Mouse (Mus musculus) MN1 (cell line): Measurements from ENCODE around the gene Tex14.
"Not testable (repeated sequence)": the region's sequence is repeated elsewhere in the genome, so short reads cannot be mapped to it uniquely, and the experiment has no call there.

ENCODE experiments used
- DNase-seq: peaks from one replicate; pipeline ENCODE4 v3.0.0-alpha.2; 2016; ENCODE audit warnings: low spot score

The Tex14 gene

GRCm38 (mm10) chr11:87472058-87472457, 67.2 kb downstream of the Tex14 start:
- DNase-seq: peak; percentile 70

DNA sequence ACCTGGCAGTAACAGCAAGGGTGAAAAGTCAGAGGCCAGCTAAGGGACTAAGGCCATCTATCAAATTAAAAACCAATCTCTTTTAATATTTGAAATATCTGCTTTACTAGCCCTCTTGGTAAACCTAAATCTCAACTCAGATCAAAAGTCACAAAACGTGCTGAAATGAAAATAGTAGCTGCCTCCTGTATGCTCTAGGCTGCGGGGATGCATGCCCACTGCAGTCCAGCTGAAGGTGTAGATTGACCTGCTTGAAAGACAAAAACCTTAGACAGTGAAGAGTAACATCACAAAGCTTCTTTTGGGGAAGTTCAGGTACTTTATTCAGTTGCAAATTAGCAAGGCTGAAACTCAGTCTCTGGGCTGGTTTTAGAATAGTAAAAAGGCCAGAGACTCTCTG, 74.3 kb downstream of the Tex14 start:
- not testable (repeated sequence) for DNase-seq

DNA sequence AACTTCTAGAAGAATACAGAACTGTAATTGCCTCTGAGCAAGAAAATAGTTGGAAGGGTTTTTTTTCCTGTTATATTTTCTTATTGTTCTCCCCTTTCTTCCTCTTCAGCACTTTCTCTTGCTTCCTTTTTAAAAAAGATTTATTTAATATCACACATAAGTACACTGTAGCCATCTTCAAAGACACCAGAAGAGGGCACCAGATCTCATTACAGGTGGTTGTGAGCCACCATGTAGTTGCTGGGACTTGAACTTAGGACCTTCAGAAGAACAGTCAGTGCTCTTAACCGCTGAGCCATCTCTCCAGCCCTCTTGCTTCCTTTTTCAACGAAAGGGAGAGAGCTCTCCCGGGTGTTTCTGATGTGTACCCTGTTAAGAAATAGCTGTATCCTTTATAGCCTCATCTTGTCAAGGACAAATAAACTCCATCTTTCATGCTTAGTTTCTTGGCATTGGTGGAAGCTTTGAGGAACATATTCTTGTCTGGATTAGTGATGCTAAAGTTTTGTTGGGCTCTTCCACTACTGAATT, 79.0 kb downstream of the Tex14 start:
- DNase-seq: no peak

GRCm38 (mm10) chr11:87488948-87489347, 84.1 kb downstream of the Tex14 start:
- no peak for DNase-seq

GRCm38 (mm10) chr11:87504690-87505214, 99.9 kb downstream of the Tex14 start:
- DNase-seq: peak; percentile 49

DNA sequence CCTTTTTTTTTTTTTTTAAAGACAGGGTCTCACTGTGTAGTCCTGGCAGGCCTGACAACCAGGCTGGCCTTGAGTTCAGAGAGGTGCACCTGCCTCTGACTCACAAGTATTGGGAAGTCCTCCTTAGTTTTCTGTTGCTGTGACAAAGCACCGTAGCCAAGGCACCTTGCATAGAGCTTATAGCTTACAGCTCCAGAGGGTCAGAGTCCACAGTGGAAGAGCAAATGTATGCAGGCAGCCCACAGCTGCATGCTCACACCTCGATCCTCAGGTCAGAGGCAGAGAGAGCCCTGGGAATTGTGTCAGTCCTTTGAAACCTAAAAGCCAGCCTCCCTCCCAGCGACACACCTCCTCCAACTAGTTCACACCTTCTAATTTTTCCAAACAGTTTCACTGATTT, 101.6 kb downstream of the Tex14 start:
- DNase-seq: no peak

DNA sequence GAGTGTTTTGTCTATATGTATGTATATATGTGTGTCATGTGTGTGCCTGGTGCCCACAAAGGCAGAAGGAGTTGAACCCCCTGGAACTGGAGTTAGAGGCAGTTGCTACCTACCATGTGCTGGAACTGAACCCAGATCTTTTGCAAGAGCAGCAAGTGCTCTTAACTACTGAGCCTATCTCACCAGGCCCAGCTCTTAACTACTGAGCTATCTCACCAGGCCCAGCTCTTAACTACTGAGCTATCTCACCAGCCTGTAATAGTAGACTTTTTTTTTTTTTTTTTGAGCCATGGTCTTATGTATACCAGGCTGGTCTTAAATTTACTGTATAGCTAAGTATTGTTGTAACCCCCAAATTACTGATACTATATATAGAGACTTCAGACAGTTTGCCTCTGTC, 102.2 kb downstream of the Tex14 start:
- no peak for DNase-seq

GRCm38 (mm10) chr11:87519260-87519659, 114.4 kb downstream of the Tex14 start:
- peak; percentile 51 for DNase-seq

- no peak for DNase-seq
Observed at GRCm38 (mm10) chr11:87523466-87523865, 118.6 kb downstream of the Tex14 start.

DNA sequence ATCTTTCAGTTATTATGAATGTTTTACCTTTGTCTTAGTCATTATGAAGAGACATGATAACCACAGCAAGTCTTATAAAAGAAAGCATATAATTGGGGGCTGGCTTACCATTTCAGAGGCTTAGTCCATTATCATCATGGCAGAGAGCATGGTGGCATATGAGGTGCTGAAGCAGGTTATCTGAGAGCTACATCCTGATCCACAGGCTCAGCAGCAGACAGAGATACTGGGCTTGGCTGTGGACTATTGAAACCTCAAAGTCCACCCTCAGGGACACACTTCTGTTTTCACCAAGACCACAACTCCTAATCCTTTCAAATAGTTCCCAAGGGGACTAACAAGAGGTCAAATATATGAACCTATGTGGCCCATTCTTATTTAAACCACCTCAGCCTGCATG, 119.1 kb downstream of the Tex14 start:
- DNase-seq: no peak

GRCm38 (mm10) chr11:87524780-87525179, 119.9 kb downstream of the Tex14 start:
- DNase-seq: no peak

- no peak for DNase-seq
Observed at GRCm38 (mm10) chr11:87527364-87527763, 122.5 kb downstream of the Tex14 start.

DNA sequence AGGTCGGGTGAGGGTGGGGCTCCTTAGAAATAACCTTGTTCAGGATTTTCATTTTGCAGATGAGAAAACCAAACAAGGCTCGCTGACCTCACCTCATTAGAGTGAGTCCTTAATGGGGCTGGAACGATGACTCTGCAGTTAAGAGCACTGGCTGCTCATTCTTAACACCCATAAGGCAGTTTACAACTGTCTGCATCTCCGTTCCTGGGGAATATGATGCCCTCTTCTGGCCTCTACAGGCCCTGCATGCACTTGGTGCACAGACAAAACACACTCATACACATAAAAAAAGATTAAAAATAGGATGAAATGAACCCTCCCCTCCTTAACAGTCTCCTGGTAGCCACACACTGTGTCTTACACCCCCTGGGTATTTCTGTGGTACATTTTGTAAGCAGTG, 123.1 kb downstream of the Tex14 start:
- no peak for DNase-seq

- DNase-seq: no peak
Observed at GRCm38 (mm10) chr11:87531695-87532094, 126.8 kb downstream of the Tex14 start.

GRCm38 (mm10) chr11:87542285-87542684, 137.4 kb downstream of the Tex14 start:
- DNase-seq: no peak

DNA sequence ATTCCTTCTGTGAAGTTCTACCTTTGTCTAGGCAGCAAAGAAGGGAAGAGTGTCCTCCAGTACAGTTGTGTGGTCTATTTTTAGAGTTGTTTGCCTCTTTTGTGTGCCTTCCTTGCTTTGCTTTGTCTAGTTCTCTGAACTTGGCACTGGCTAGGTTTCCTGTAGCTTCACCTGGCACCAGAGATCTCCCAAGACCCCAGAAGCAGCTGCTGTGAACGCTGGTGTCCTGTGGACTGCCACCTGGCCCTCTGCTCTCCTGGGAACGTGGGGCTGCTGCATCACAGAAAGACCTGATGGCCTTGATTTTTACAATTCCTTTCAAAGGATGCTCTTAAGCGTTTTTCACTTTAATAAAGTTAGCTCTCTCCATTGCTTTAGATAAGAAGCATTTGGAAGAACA, 138.0 kb downstream of the Tex14 start:
- DNase-seq: no peak

GRCm38 (mm10) chr11:87553342-87553741, 148.5 kb downstream of the Tex14 start:
- DNase-seq: no peak

GRCm38 (mm10) chr11:87554386-87554785, 149.5 kb downstream of the Tex14 start:
- DNase-seq: no peak

GRCm38 (mm10) chr11:87555106-87555703, 150.3 kb downstream of the Tex14 start:
- DNase-seq: no peak

GRCm38 (mm10) chr11:87561208-87561607, 156.3 kb downstream of the Tex14 start:
- DNase-seq: no peak

GRCm38 (mm10) chr11:87566501-87566900, 161.6 kb downstream of the Tex14 start, which contains the start of gene Gm11492:
Gene Gm11492 (plus strand): TSS chr11:87566653.
- no peak for DNase-seq

DNA sequence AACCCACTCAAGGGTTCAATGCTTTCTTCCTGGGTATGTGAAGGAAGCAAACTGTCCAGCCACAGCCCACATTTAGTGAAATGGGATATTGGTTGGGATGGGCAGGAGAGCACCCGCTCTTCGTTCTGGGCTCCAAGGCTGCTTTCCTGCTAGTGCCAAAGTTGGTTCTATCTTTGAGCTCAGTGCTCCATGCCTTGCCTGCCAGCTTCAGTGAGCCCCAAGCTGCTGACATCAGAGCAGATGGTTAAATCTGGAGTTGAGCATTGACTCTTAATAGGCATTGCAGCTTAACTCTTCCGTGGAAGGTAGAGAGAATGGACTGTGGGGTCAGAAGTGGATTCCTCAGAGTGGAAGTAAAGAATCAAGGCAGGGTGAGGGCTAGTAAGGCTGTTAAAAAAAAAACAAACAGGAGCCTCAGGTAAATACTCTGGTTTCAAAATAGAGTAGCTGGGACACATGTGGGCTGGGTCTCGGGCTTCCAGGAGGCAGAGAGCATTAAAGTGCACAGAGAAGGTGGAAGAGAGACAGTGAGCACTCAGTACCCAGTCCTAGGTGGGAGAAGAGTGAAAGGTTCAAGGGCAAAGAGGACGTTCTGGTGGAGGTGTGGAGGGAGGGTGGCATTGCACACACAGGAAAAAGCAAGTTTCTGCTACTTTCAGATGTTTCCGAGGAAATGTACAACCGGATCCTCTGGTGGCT, 163.5 kb downstream of the Tex14 start, which contains the start of gene Sept4:
Gene Sept4, plus strand, starts transcription at position 649 of the 699 bp plus-strand sequence.
- DNase-seq: no peak

- no peak for DNase-seq
Observed at GRCm38 (mm10) chr11:87570743-87571142, 165.9 kb downstream of the Tex14 start.
